Mouse (Mus musculus) mature B cell (primary cell): ENCODE results near the gene Cyba.

Experiments
- in situ Hi-C: fragments of 300-500 bp; cut with MboI; formaldehyde crosslinking; loops from 2 replicates; pipeline ENCODE4 v1.14.3; 2019

The Cyba gene

DNA sequence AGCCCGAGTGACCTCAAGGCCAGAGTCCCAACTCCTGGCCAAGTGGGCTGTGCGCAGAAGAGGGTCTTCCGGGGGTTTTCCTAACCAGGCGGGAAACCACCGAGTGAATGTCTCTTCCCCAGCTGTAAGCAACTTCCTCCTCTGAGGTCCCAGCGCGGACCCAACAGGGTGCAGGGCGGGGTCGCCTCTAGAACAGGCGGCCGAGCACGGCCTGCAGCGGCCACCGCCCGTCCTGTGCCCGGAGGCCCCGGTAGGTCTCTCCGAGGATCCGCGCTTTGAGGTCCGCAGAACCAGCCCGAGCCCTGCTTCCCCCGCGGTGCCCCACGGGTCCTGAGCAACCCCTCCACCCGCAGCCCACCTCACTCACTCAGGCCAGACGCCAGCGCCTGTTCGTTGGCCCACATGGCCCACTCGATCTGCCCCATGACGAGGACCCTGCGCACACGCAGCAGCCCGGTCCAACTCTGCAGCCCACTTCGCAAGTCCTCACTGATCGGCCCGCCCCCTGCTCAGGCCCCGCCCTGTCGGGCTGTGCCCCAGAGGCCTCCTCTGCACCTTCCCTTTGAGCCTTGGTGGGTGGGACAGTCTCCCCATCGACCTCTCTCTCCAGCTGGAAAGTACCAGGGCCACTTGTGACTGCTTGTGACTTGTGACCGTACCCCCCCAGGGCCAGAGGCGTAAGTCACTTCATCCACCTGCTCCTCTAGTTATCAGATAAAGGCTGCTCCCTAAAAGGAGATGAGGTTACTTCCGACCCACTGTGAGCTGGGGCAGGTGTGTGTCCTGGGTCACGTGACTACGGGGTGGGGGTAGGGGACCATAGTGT lies at the start of gene Cyba:
Gene Cyba (minus strand): TSS at position 488 of the 826 bp plus-strand sequence.
- in situ Hi-C loops = no loop called here

DNA sequence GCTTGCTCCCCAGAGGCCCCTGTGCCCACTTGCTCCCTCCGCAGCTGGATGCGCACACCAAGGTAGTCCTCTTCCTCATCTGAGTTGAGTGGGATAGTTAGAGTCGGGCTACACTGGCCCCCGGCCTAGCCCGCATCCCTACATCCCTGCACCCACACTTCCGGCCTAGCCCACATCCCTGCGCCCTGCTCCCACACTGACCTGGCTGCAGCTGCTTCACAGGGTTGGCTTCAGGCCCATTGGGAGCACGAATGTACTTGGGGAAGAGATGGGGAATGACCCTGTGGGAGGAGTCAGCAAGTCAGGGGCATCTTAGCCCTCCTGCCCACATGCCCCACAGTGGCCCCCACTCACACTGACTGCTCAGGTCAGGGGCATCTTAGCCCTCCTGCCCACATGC lies 49.7 kb upstream of the Cyba start:
- in situ Hi-C loops = no loop called here

DNA sequence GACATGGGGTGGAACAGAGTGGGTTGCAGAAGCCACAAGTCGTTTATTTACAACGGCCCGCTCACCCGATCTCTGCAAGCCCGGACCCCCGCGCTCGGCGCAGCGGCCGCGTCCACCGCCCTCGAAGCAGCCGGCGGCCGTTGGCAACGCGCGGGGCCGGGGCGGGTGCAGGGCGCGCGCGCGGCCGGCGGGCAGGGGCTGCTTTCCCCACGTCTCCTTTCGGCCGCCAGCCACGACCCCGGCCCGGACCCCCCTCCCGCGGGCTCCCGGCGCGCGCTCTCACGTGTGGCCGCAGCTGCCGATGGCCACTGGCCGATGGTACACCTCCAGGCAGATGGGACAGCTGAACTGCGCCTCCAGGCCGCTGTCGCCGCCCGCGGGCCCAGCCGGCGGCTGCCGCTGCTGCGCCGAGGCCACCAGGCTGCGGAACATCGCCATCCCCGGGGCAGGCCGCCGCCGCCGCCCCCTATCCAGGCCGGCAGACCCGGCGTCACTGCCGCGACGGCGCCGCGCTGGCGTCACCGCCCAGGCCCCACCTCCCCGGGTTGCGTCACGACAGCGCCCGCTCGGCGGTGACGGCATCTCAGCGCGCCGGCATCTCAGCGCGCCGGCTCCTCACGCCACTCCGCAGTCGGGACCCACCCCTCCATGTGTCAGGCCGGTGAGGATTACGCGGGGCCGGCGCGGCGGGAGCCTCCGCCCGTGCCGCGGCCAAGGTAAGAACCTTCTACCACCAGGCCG lies 43.0 kb upstream of the Cyba start, which contains the start of the genes Rnf166 and Ctu2:
Gene Rnf166 (minus strand): TSS at position 485 of the 741 bp plus-strand sequence.
Gene Ctu2 (plus strand): TSS at position 564 of the 741 bp plus-strand sequence.
- in situ Hi-C loops = no loop called here

DNA sequence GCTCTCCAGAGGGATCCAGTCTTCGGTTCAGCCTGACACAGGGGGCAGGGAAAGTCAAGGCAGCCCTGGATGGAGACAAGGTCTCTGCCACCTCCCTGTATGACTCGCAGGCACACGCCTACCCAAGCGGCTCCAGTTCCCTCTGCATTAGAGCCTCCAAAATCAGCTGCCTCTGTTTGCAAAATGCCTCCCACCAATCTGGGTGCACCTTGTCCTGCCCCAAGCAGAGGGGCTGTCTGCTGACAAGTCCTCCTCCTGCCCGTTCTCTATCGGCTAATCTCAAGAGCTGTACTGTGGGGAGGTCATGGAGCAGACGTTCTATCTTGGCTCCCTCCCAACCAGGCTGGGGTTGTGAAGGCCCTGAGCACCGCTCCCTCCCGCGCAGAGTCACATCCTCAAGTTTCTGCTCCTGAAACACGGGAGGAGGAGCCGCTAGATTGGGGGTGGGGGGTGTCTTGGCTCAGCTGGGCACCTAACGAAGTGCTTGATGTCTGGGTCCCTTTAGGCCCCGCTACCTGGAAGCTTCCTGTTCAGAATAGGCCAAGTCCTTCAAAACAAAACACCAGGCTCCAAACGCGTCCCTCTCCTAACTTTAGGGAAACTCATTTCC lies 42.3 kb upstream of the Cyba start:
- in situ Hi-C loops = no loop called here

DNA sequence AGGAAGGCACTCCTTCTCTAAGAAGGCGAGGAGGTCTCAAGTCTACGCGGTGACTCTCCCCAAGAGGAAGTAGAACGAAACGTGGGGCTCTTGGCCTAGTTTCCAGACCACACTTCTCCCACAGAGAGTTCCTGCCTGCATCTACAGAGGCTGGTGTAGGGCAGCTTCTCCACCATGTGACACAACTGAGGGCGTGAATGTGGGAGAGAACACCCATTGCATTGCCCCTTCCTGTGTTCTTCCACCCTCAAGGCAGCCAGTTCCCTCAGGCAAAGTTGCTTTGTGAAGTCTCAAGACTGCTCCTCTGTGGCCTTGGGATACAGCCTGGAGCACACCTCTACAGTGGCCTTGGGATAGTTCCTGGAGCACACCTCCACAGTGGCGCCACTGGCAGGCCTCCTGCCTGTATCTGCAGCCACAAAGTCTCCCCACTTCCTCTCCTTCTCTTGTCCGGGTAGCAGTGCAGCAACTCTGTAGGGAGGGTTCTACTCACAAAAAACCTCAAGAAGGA lies 41.2 kb upstream of the Cyba start:
- in situ Hi-C loops = no loop called here

DNA sequence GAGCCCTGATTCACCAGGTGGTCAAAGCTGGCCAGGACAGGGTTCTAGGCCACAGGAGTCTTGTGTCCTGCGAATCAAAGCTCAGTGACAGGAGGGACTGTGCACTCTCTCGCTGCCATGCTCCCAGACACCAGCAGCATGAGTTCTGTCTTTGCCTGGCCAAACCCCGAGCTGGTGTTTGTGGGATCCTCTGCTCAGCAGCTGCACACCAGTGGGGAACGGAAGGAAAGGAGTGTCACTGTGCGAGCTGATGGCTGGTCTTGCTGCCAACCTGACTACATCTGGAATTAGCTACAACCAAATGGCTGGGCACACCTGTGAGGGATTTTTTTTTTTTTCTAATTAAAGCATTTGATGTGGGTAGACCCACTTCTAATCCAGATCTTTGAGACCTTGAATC lies 38.0 kb upstream of the Cyba start:
- in situ Hi-C loops = no loop called here

DNA sequence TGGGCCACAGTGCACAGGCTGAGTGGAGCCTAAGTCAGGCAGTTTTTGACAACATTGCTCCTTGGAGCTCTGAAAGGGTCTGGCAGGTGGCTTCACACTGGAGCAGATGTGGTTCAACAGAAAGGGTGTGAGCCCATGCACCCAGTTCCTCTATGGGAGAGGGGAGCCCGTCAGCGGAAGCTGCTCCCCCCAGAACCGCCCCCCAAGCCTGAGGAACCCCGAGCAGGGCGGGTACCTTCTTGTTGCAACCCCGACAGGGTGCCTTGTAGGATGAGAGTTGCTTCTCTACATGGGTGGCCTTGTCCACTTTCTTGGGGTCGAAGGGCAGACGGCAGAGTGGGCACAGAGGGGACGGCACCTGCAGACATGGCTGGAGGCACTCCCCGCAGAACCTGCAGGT lies 37.2 kb upstream of the Cyba start:
- in situ Hi-C loops = no loop called here

DNA sequence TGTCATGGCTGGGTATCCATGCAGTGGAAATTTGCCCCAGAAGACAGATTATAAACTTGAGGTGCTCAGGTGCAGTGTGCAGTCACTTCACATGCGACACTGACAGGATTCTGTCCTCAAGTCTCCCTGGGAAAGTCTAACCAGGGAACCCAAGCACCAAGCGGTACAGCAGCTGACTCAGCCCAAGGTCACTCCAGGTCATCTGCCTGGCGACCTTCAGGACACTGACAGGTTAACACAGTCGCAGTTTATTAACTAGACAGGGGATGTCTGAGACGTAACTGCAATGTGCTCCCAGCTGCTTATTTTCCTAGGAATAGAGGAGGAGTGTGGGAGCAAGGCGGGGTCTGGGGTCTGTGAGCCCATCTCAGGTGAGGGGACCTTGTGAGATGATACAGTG lies 36.7 kb upstream of the Cyba start:
- in situ Hi-C loops = no loop called here

DNA sequence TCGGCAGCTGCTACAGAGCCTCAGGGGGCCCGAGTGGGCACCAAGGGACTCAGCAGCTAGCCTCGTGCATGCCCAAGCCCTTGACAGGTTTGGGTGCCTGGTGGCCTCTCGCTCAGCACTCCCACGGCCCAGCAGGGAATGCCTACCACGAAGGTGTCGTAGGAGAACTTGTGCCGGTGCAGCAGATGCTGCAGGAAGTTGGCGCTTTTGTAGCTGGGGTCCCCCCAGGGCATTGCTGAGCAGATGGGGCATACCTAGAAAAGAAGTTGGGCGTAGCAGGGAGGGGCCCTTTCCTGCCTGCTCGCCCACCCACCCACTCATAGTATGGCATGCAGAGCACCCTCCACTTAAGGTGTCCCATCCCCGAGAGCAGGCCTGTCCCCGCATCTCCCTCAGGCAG lies 35.1 kb upstream of the Cyba start:
- in situ Hi-C loops = no loop called here

DNA sequence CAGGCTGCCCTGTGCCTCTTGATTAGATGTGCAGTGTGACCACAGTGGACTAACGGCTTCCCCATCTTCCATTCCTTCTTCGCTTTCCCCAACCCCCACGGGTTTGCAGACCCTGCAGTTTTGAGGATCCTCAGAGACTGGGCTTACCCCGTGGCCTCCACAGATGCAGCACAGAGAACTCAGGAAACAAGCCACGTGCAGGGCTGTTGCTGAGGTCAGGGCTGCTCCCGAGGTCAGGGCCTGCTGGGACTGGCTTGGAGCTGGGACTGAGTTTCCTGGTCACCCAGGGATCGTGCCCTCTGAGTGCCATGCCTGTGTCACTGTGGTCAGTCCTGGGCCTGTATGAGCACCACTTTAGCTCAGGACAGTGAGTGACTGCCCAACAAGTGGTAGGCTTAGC lies 32.3 kb upstream of the Cyba start:
- in situ Hi-C loops = no loop called here

DNA sequence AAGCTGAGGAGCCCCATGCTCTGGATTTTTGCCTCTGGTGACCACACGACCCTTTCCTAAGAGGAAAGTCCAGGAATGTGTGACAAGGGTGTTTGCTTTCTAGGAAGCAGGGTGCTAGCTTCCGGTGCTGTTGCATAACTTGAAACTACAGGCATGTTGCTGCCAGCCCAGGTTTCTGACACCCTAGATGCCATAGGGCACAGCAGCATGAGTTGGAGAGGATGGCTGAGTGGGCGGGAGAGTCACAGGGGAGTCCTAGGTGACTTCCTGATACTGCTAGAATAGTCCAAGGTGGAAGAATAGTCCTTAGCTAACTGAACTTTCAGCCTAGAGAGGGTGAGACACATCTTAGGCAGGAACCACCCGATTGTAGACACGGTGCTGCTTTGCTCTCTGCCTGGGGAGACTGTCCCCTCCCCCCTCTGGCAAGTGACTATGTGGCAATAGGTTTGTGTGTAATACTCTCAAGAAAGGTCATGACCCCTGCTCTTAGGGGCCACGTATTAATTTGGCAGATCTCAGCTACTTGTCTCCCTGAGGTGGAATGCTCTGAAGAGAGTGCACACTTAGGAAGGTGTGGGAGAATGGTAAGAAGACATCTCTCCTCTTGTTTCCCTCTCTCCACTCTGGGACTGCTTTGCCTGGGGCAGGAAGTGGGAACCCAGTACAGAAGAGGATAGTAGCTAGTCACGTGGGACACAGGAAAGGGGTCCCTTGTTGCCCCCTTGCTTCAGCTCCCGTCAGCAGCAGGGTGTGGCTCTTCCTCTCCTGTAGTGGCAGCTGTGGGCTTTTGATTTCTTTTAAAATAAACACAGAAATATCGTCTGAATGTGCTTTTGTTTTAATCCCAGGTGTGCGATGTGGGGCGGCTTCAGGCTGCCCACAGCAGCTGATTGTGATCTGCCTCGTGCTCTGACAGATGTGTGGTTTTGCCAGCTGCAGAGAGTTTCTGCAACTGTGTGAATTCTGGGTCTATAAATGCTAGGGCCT lies 31.2 kb upstream of the Cyba start:
- in situ Hi-C loops = no loop called here

DNA sequence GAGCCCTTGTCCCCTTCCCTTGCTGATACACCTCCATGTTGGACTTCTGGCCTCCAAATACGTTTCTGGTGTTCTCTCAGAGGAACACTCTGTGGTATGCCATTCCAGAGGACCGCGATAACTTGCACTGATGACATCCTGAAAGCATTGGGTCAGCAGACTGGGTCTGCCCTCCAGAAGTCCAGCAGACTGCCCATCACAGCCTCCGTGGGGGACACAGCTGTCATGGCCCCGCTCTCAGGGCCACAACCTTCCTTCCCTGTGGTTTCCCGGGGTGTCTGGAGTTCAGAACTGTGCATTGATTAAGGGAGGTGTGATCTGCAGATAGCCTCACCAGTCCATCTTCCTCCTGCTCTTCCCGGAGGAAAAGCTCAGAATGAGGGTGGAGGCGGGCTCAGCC lies 29.8 kb upstream of the Cyba start:
- in situ Hi-C loops = no loop called here

DNA sequence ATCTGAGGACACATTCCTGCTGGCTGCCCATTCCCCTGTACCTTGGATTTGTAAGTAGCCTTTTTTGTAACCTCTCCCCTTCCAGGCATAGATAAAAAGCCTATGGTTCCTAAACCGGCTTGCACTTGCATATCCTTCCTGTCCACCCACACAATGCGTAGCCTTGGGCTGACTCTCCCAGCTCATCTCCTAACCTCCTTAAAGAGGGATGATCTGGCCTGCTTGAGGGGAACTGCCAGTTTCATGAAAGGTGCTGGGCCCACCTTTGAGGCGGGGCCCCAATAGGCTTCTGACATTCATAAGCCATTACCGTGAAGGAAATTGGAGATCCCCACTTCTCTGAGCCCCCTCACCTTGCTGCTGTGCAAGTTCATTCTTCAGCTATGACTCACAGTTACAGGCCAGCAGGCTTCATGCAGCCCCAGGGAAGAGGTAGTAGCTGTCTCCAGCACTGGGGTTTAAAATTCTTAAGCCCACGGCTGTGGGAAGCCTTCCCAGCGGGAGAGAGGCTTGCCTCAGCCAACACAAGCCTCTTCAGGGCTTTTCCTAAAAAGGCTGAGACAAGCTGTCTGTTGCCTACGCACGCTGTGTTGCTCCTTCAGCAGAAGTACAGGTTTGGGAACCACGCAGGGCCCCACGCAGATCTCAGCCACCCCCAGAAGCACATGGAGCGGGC lies 28.9 kb upstream of the Cyba start:
- in situ Hi-C loops = no loop called here

DNA sequence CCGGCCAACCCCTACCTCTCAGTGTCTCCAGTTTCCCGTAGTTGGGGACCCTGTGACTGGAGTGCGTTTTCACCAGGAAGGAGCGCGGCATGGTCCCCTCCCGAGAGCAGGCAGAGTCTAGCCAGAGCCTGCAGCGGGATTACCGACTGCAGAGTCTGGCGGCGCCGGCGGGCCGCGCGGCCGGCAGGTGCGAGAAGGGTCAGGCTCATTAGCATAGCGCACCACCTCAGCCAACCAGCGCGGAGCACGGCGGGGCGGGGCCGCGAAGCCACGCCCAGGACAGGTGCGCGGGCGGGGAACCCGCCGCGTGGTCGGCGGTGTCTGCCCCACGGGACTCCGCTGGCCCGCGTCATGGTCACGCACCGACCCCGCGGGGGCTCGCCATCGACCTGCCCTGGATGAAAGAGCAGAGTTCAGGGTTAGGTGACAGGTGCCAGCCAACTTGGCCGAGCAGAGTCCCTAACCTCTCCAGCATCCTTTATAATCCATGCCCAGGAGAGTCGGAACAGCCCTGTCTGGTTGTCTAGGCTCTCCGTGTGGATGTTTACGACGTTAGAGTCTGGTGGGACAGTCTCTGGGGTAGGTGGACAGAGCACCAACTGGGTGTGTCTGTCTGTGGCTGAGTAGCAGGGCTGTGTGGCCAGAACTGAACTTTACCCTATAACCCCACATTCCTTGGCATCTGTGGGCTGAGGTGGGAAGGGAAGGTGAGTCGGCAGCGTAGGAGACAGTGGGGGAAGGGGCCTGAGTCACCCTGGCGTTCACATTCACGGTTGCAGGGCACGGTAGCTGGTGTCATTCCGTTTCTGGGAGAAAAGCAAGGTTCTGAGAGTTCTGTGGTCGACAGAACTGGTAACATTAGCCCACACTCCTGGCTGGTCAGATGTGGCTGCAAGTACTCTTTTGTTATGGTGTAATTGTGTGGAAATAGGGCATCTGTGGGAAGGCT lies 28.1 kb upstream of the Cyba start, which contains the start of gene Snai3:
Gene Snai3 (minus strand): TSS at position 210 of the 949 bp plus-strand sequence.
- in situ Hi-C loops = no loop called here

DNA sequence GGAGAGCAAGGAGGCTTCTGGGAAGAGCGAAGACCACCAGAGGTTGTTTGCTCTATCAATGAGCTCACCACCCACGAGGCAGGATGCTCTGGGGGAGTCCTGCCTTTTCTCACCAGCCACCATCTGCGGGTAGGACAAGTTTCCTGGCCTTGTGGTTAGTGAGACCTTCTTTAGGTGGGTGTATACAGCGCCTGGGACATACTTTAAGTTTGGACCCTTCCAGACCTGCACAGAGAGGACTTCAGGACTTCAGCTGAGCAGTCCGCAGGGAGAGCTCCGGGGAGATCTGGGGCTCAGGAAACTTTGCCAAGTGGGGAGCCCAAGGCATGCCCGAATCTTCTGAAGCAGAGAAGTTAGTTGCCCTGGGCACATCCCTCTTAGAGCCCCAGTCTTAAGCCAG lies 27.3 kb upstream of the Cyba start:
- in situ Hi-C loops = no loop called here

DNA sequence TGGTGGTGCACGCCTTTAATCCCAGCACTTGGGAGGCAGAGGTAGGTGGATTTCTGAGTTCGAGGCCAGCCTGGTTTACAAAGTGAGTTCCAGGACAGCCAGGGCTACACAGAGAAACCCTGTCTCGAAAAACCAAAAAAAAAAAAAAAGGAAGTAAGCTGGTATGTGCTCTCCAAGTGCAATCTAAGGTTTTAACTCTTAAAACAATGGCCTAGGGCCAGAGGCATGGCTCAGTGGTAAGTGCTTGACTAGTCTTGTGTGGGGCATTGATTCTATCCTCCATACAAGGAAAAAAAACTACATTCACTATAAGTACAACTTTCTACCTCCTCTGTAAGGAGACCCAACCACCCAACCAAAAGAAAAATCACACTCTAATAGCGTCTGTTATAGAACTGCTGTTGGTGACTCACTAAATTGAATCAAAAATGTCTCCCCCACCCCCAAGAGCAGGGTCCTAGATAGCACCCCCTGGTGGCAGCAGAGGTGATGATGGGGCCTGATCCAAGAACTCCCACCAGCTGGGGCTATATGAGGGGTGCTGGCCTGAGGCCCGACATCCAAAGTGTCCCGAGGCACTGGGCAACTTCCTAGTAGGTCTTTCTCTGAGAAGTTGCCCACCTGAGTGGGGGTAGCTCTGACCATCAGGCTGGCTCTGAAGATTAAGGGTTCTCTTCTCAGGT lies 26.6 kb upstream of the Cyba start:
- in situ Hi-C loops = no loop called here

DNA sequence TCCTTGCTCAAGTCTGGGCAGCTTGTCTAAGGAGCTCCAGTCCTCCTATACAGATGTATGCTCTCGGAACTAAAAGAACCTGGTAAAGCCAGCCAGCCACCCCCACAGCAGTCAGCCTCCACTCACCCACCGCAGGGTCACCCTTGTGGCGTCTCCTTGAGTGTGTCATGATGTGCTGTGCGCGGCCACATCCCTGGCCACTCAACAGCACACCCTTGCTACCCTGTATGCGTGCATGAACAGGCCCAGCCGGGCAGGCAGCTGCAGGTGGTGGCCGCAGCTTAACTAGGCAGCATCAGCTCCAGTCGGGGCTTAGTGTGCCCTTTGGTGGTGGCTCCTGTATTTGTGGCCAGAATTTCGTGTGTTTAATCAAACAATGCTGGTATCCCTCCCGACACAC lies 24.4 kb upstream of the Cyba start:
- in situ Hi-C loops = no loop called here

DNA sequence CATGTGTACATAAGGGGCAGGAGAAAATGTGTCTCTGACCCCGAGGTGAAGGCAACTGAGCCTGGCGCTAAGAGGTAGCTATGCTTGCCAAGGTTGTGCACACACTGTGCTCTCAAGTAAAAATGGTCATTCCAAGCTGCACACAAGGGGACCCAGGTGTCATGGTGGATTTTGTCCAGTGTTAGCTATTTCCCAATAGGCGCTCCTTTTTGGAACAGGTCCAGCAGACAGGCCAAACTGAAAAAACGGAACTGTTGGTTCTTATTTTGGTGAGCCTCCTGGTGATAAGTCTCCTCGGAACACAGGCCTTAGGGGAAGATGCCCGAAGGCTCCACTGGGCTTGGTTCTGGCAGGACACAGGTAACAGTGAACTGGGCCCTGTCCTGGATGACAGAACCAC lies 21.7 kb upstream of the Cyba start:
- in situ Hi-C loops = no loop called here

DNA sequence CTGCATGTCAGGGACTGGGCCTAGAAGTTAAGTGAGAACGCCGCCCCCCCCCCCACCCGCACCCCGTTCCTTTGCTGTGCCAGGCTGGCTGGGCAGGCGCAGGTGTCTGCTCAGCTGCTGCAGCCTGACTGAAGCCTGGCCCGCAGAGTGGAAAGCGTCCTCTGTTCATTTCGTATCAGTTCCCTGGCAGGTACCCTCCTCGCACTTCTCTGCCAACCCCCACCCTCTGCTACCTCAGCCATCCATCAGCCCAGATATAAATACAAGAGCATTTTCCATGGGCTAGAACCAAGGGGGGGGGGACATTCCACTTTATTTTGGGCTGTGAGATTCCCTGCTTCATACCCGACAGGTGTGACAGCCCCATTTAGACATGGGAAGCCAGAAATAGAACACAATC lies 19.4 kb upstream of the Cyba start:
- in situ Hi-C loops = no loop called here
